Mouse (Mus musculus): Measurements from ENCODE around the gene Icosl.

DNA sequence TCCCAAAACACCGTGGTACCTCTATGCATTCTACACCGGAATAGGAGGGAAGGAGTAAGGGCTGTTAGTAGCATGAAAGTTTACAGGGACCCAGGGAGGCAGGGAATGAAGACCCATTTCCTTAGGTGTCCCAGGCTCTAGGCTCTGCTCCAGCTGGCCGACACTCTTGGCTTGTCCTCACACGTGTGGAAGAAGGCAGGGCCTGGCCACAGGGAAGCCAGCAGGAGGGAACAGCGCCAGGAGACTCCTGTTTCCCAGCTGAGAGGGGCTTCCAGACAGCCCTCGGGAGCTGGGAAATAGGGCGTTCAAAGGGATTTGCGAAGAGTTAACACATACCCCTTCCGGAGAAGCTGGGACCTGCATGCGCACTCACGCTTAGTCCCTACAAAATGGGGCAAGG lies 60.3 kb downstream of the Icosl start:
- no peak for TF ChIP-seq CTCF (IDR thresholded peaks at IDR 0.05; ENCODE audit: insufficient read depth, low read length)
- no peak for TF ChIP-seq POLR2A (IDR thresholded peaks at IDR 0.05; ENCODE audit: borderline replicate concordance, extremely low read depth, low read depth, low read length)

All from lung, adult 2 months (tissue).